Mouse (Mus musculus) bone marrow, adult 2 months (tissue): Measurements from ENCODE around the gene Slc25a5.

Source experiments
- CTCF ChIP-seq: fragments of 200-500 bp; IDR thresholded peaks from 2 replicates; pipeline ENCODE4 v1.5.1; 2011; ENCODE audit warnings: low read length, control low read depth; ENCODE audit not compliant: control insufficient read depth, insufficient read depth
- POLR2A ChIP-seq: fragments of 200-500 bp; IDR thresholded peaks from 2 replicates; pipeline ENCODE4 v1.6.1; 2011; ENCODE audit warnings: low read depth, mild to moderate bottlenecking, control low read depth, low read length, borderline replicate concordance; ENCODE audit not compliant: control insufficient read depth

DNA sequence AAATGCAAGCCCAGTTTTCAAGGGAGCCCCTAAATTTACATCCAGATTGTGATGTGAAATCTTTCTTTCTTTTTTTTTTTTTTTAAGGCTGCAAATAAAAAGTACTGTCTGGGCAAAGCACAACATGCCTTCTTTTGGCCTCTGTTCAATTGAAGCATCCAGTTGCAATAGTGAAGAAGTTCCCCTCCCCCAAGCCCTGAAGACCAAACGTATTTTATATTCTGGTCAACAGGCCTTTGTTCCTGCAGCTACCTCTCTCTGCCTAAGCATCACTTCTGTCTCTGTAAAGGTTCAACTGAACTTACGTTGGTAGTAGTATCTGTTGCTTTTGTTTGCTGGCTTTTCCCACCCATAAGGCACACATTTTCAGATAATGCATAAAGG lies 31.5 kb upstream of the Slc25a5 start:
- TF ChIP-seq CTCF: no peak
- no peak for TF ChIP-seq POLR2A
